Mouse (Mus musculus): ENCODE measurements around the gene Epha1. TPM values are rescaled to one million over a fixed set of nuclear protein-coding genes. Genes with fewer than 3 reads are reported as not detected.

The Epha1 gene
- total and polyA plus RNA-seq, 2 experiments from 2014 or later = 0.33 TPM; not detected in 1

GRCm38 (mm10) chr6:42365215-42365614 is 7.9 kb downstream of the Epha1 start:
- WGBS = 90% methylated on average over 6 of the region's 6 CpGs

GRCm38 (mm10) chr6:42364607-42365006 is 8.5 kb downstream of the Epha1 start:
- ATAC-seq (ENCODE audit: insufficient read depth, low read depth) = no peak
- Histone ChIP-seq H3K4me1 (ENCODE audit: control insufficient read depth, insufficient read depth) (peaks cover 33% of the 10 kb centered on the region), H3K27me3 (ENCODE audit: control insufficient read depth, insufficient read depth, low read length) (no peaks in the 10 kb centered on the region), H3K9me3 (replicated peaks; ENCODE audit: control insufficient read depth, low read length) (no peaks in the 10 kb centered on the region), H3K27ac (ENCODE audit: low read depth) (no peak overlapping the region), H3K9ac (replicated peaks; ENCODE audit: low read depth, low read length) (no peak overlapping the region), H3K4me2 (ENCODE audit: low read depth, low read length) (no peak overlapping the region), H3K4me3 (ENCODE audit: low read depth, low read length) (no peak overlapping the region), H3K36me3 (replicated peaks; ENCODE audit: control insufficient read depth, insufficient read depth, low read length) (peaks cover 19% of the 10 kb centered on the region)
- DNase-seq (ENCODE audit: low spot score) = no peak
- TF ChIP-seq CTCF (IDR thresholded peaks at IDR 0.05; ENCODE audit: low read depth) = no peak
- no peak for TF ChIP-seq EP300 (IDR thresholded peaks at IDR 0.05; ENCODE audit: low read depth)
- WGBS = 88% methylated on average over 15 of the region's 15 CpGs

More at GRCm38 (mm10) chr6:42365215-42365614, 7.9 kb downstream of the Epha1 start:
- Histone ChIP-seq H3K4me2 (ENCODE audit: low read depth, low read length) (no peak overlapping the region), H3K4me1 (ENCODE audit: control insufficient read depth, insufficient read depth) (peaks cover 27% of the 10 kb centered on the region), H3K27me3 (ENCODE audit: control insufficient read depth, insufficient read depth, low read length) (no peaks in the 10 kb centered on the region), H3K9me3 (replicated peaks; ENCODE audit: control insufficient read depth, low read length) (no peaks in the 10 kb centered on the region), H3K36me3 (replicated peaks; ENCODE audit: control insufficient read depth, insufficient read depth, low read length) (peaks cover 13% of the 10 kb centered on the region), H3K27ac (ENCODE audit: low read depth) (no peak overlapping the region), H3K9ac (replicated peaks; ENCODE audit: low read depth, low read length) (no peak overlapping the region), H3K4me3 (ENCODE audit: low read depth, low read length) (no peak overlapping the region)
- ATAC-seq (ENCODE audit: insufficient read depth, low read depth) = no peak
- DNase-seq (ENCODE audit: low spot score) = no peak
- TF ChIP-seq EP300 (IDR thresholded peaks at IDR 0.05; ENCODE audit: low read depth) = no peak
- TF ChIP-seq CTCF (IDR thresholded peaks at IDR 0.05; ENCODE audit: low read depth) = no peak

GRCm38 (mm10) chr6:42364066-42364465 is 9.0 kb downstream of the Epha1 start:
- Histone ChIP-seq H3K4me1 (ENCODE audit: control insufficient read depth, insufficient read depth) (peaks cover 38% of the 10 kb centered on the region), H3K4me3 (ENCODE audit: low read depth, low read length) (no peak overlapping the region), H3K9ac (replicated peaks; ENCODE audit: low read depth, low read length) (no peak overlapping the region), H3K27ac (ENCODE audit: low read depth) (no peak overlapping the region), H3K9me3 (replicated peaks; ENCODE audit: control insufficient read depth, low read length) (no peaks in the 10 kb centered on the region), H3K36me3 (replicated peaks; ENCODE audit: control insufficient read depth, insufficient read depth, low read length) (peaks cover 25% of the 10 kb centered on the region), H3K4me2 (ENCODE audit: low read depth, low read length) (no peak overlapping the region), H3K27me3 (ENCODE audit: control insufficient read depth, insufficient read depth, low read length) (no peaks in the 10 kb centered on the region)
- TF ChIP-seq CTCF (IDR thresholded peaks at IDR 0.05; ENCODE audit: low read depth) (no peak), EP300 (IDR thresholded peaks at IDR 0.05; ENCODE audit: low read depth) (no peak)
- 69% methylated on average over 4 of the region's 4 CpGs for whole genome bisulfite sequencing
- ATAC-seq (ENCODE audit: insufficient read depth, low read depth) (no peak), DNase-seq (ENCODE audit: low spot score) (no peak)

- 16% methylated on average over 3 of the region's 3 CpGs for WGBS
- Histone ChIP-seq H3K4me3 (ENCODE audit: low read depth, low read length) (no peak overlapping the region), H3K4me2 (ENCODE audit: low read depth, low read length) (no peak overlapping the region), H3K4me1 (ENCODE audit: control insufficient read depth, insufficient read depth) (peaks cover 44% of the 10 kb centered on the region), H3K36me3 (replicated peaks; ENCODE audit: control insufficient read depth, insufficient read depth, low read length) (peaks cover 36% of the 10 kb centered on the region), H3K27ac (ENCODE audit: low read depth) (peak overlapping the region; percentile 39), H3K9ac (replicated peaks; ENCODE audit: low read depth, low read length) (no peak overlapping the region), H3K27me3 (ENCODE audit: control insufficient read depth, insufficient read depth, low read length) (no peaks in the 10 kb centered on the region), H3K9me3 (replicated peaks; ENCODE audit: control insufficient read depth, low read length) (no peaks in the 10 kb centered on the region)
- no peak for TF ChIP-seq EP300 (IDR thresholded peaks at IDR 0.05; ENCODE audit: low read depth)
- TF ChIP-seq CTCF (IDR thresholded peaks at IDR 0.05; ENCODE audit: low read depth) = no peak
- ATAC-seq (ENCODE audit: insufficient read depth, low read depth) = no peak
- no peak for DNase-seq (ENCODE audit: low spot score)
Measured at GRCm38 (mm10) chr6:42362974-42363373, 10.1 kb downstream of the Epha1 start.

GRCm38 (mm10) chr6:42362497-42362896 is 10.6 kb downstream of the Epha1 start:
- Histone ChIP-seq H3K27me3 (ENCODE audit: control insufficient read depth, insufficient read depth, low read length) (no peaks in the 10 kb centered on the region), H3K9ac (replicated peaks; ENCODE audit: low read depth, low read length) (no peak overlapping the region), H3K4me2 (ENCODE audit: low read depth, low read length) (no peak overlapping the region), H3K36me3 (replicated peaks; ENCODE audit: control insufficient read depth, insufficient read depth, low read length) (peaks cover 41% of the 10 kb centered on the region), H3K27ac (ENCODE audit: low read depth) (peak overlapping the region; percentile 39), H3K4me3 (ENCODE audit: low read depth, low read length) (no peak overlapping the region), H3K9me3 (replicated peaks; ENCODE audit: control insufficient read depth, low read length) (no peaks in the 10 kb centered on the region), H3K4me1 (ENCODE audit: control insufficient read depth, insufficient read depth) (peaks cover 44% of the 10 kb centered on the region)
- WGBS = 89% methylated on average over 1 of the region's 1 CpGs
- TF ChIP-seq EP300 (IDR thresholded peaks at IDR 0.05; ENCODE audit: low read depth) (no peak), CTCF (IDR thresholded peaks at IDR 0.05; ENCODE audit: low read depth) (no peak)
- DNase-seq (ENCODE audit: low spot score) (no peak), ATAC-seq (ENCODE audit: insufficient read depth, low read depth) (0 out of 2 replicates have a peak, but pooled peaks have one; percentile 2)

GRCm38 (mm10) chr6:42362074-42362473 is 11.0 kb downstream of the Epha1 start:
- DNase-seq (ENCODE audit: low spot score) = no peak
- Histone ChIP-seq H3K9ac (replicated peaks; ENCODE audit: low read depth, low read length) (no peak overlapping the region), H3K36me3 (replicated peaks; ENCODE audit: control insufficient read depth, insufficient read depth, low read length) (peaks cover 45% of the 10 kb centered on the region), H3K27ac (ENCODE audit: low read depth) (peak overlapping the region; percentile 39), H3K9me3 (replicated peaks; ENCODE audit: control insufficient read depth, low read length) (no peaks in the 10 kb centered on the region), H3K4me2 (ENCODE audit: low read depth, low read length) (no peak overlapping the region), H3K4me1 (ENCODE audit: control insufficient read depth, insufficient read depth) (peaks cover 44% of the 10 kb centered on the region), H3K4me3 (ENCODE audit: low read depth, low read length) (no peak overlapping the region), H3K27me3 (ENCODE audit: control insufficient read depth, insufficient read depth, low read length) (no peaks in the 10 kb centered on the region)
- TF ChIP-seq EP300 (IDR thresholded peaks at IDR 0.05; ENCODE audit: low read depth) (no peak), CTCF (IDR thresholded peaks at IDR 0.05; ENCODE audit: low read depth) (no peak)
- ATAC-seq (ENCODE audit: insufficient read depth, low read depth) = 0 out of 2 replicates have a peak, but pooled peaks have one; percentile 2
- WGBS = 31% methylated on average over 1 of the region's 1 CpGs
